Mouse (Mus musculus): ENCODE measurements around the gene Tmprss4. TPM values are rescaled to one million over a fixed set of nuclear protein-coding genes. Genes with fewer than 3 reads are reported as not detected.

Gene Tmprss4
- total and polyA plus RNA-seq, 2 experiments from 2014 or later: 0.11 TPM; not detected in 1

- no peak overlapping the region for H3K27ac ChIP-seq (ENCODE audit: low read depth, low read length)
- no peak for DNase-seq (ENCODE audit: low spot score)
- H3K27me3 ChIP-seq (ENCODE audit: insufficient read depth, low read length): no peaks in the 10 kb centered on the region
- H3K36me3 ChIP-seq (ENCODE audit: insufficient read depth, low read length): no peaks in the 10 kb centered on the region
- no peak overlapping the region for H3K9ac ChIP-seq (replicated peaks; ENCODE audit: low read length, poor library complexity, severe bottlenecking)
- no peaks in the 10 kb centered on the region for H3K9me3 ChIP-seq (ENCODE audit: low read length)
- 73% methylated on average over 5 of the region's 5 CpGs for WGBS
- ATAC-seq (ENCODE audit: low FRiP score): no peak
- no peaks in the 10 kb centered on the region for H3K4me1 ChIP-seq (ENCODE audit: insufficient read depth, low read length)
- no peak overlapping the region for H3K4me2 ChIP-seq (ENCODE audit: low read depth, low read length, poor library complexity, severe bottlenecking)
- no peak for TF ChIP-seq CTCF (IDR thresholded peaks at IDR 0.05)
- no peak overlapping the region for H3K4me3 ChIP-seq (ENCODE audit: low read depth, low read length)
These were observed 1.3 kb upstream of the Tmprss4 start for GRCm38 (mm10) chr9:45205143-45205542.

GRCm38 (mm10) chr9:45202021-45202798, 1.7 kb downstream of the Tmprss4 start:
- no peaks in the 10 kb centered on the region for H3K36me3 ChIP-seq (ENCODE audit: insufficient read depth, low read length)
- no peak for ATAC-seq (ENCODE audit: low FRiP score)
- H3K9me3 ChIP-seq (ENCODE audit: low read length): no peaks in the 10 kb centered on the region
- WGBS: 80% methylated on average over 9 of the region's 9 CpGs
- H3K4me2 ChIP-seq (ENCODE audit: low read depth, low read length, poor library complexity, severe bottlenecking): no peak overlapping the region
- no peaks in the 10 kb centered on the region for H3K4me1 ChIP-seq (ENCODE audit: insufficient read depth, low read length)
- no peaks in the 10 kb centered on the region for H3K27me3 ChIP-seq (ENCODE audit: insufficient read depth, low read length)
- no peak overlapping the region for H3K9ac ChIP-seq (replicated peaks; ENCODE audit: low read length, poor library complexity, severe bottlenecking)
- TF ChIP-seq CTCF (IDR thresholded peaks at IDR 0.05): no peak
- H3K27ac ChIP-seq (ENCODE audit: low read depth, low read length): no peak overlapping the region
- DNase-seq (ENCODE audit: low spot score): no peak
- H3K4me3 ChIP-seq (ENCODE audit: low read depth, low read length): no peak overlapping the region

GRCm38 (mm10) chr9:45201319-45201947, 2.5 kb downstream of the Tmprss4 start:
- H3K9me3 ChIP-seq (ENCODE audit: low read length): no peaks in the 10 kb centered on the region
- no peak for DNase-seq (ENCODE audit: low spot score)
- WGBS: 87% methylated on average over 5 of the region's 5 CpGs

GRCm38 (mm10) chr9:45197549-45197948, 6.3 kb downstream of the Tmprss4 start:
- H3K36me3 ChIP-seq (ENCODE audit: insufficient read depth, low read length): no peaks in the 10 kb centered on the region

More at GRCm38 (mm10) chr9:45201319-45201947, 2.5 kb downstream of the Tmprss4 start:
- no peaks in the 10 kb centered on the region for H3K4me1 ChIP-seq (ENCODE audit: insufficient read depth, low read length)
- ATAC-seq (ENCODE audit: low FRiP score): no peak
- H3K4me3 ChIP-seq (ENCODE audit: low read depth, low read length): no peak overlapping the region
- no peak overlapping the region for H3K9ac ChIP-seq (replicated peaks; ENCODE audit: low read length, poor library complexity, severe bottlenecking)
- no peak overlapping the region for H3K4me2 ChIP-seq (ENCODE audit: low read depth, low read length, poor library complexity, severe bottlenecking)
- H3K27me3 ChIP-seq (ENCODE audit: insufficient read depth, low read length): no peaks in the 10 kb centered on the region
- no peak overlapping the region for H3K27ac ChIP-seq (ENCODE audit: low read depth, low read length)
- H3K36me3 ChIP-seq (ENCODE audit: insufficient read depth, low read length): no peaks in the 10 kb centered on the region
- TF ChIP-seq CTCF (IDR thresholded peaks at IDR 0.05): no peak

GRCm38 (mm10) chr9:45196125-45196830, 7.6 kb downstream of the Tmprss4 start:
- no peaks in the 10 kb centered on the region for H3K4me1 ChIP-seq (ENCODE audit: insufficient read depth, low read length)
- no peak overlapping the region for H3K9ac ChIP-seq (replicated peaks; ENCODE audit: low read length, poor library complexity, severe bottlenecking)
- DNase-seq (ENCODE audit: low spot score) (no peak), ATAC-seq (ENCODE audit: low FRiP score) (no peak)
- no peak overlapping the region for H3K4me2 ChIP-seq (ENCODE audit: low read depth, low read length, poor library complexity, severe bottlenecking)
- no peak for TF ChIP-seq CTCF (IDR thresholded peaks at IDR 0.05)
- H3K9me3 ChIP-seq (ENCODE audit: low read length): no peaks in the 10 kb centered on the region
- no peak overlapping the region for H3K27ac ChIP-seq (ENCODE audit: low read depth, low read length)
- no peaks in the 10 kb centered on the region for H3K27me3 ChIP-seq (ENCODE audit: insufficient read depth, low read length)
- H3K4me3 ChIP-seq (ENCODE audit: low read depth, low read length): no peak overlapping the region
- WGBS: 67% methylated on average over 8 of the region's 8 CpGs
- H3K36me3 ChIP-seq (ENCODE audit: insufficient read depth, low read length): no peaks in the 10 kb centered on the region

More at GRCm38 (mm10) chr9:45197549-45197948, 6.3 kb downstream of the Tmprss4 start:
- ATAC-seq (ENCODE audit: low FRiP score) (no peak), DNase-seq (ENCODE audit: low spot score) (no peak)
- Histone ChIP-seq H3K9me3 (ENCODE audit: low read length) (no peaks in the 10 kb centered on the region), H3K9ac (replicated peaks; ENCODE audit: low read length, poor library complexity, severe bottlenecking) (no peak overlapping the region), H3K27me3 (ENCODE audit: insufficient read depth, low read length) (no peaks in the 10 kb centered on the region), H3K27ac (ENCODE audit: low read depth, low read length) (no peak overlapping the region), H3K4me2 (ENCODE audit: low read depth, low read length, poor library complexity, severe bottlenecking) (no peak overlapping the region), H3K4me1 (ENCODE audit: insufficient read depth, low read length) (no peaks in the 10 kb centered on the region), H3K4me3 (ENCODE audit: low read depth, low read length) (no peak overlapping the region)
- WGBS: 91% methylated on average over 5 of the region's 5 CpGs
- TF ChIP-seq CTCF (IDR thresholded peaks at IDR 0.05): no peak
